Mouse (Mus musculus) left cerebral cortex, postnatal 4 days (tissue): Measurements from ENCODE around the gene BC048562. TPM values are rescaled to one million over a fixed set of nuclear protein-coding genes. Genes with fewer than 3 reads are reported as not detected.

Experiments
- DNase-seq: peaks from one replicate; pipeline ENCODE4 v3.0.0-alpha.2; 2022
- intact Hi-C: fragments of 180-260 bp; cut with DNase I; formaldehyde crosslinking; loops from one replicate; pipeline ENCODE4 v1.15.1; 2025
- total RNA-seq, 2 experiments: library from RNA; stranded (reverse); gene quantifications; 2 replicates each; pipeline ENCODE4 v1.2.3; 2021

BC048562 gene
- total RNA-seq, 2 experiments from 2014 or later, result not detected

- no peak for DNase-seq
- intact Hi-C loops, result no loop called here
Measured at GRCm38 (mm10) chr9:108494905-108495304, 58.6 kb downstream of the BC048562 start.

Other genes starting within 250 kb of the BC048562 start
- 10 to 100 TPM; 70.4 to 74.5 TPM for gene Bsn, start 246.1 kb upstream of the BC048562 start, total RNA-seq
- gene Dag1, start 172.5 kb upstream of the BC048562 start, total RNA-seq, result 100 to 1,000 TPM; 121 to 127 TPM
- gene Nicn1, start 146.1 kb upstream of the BC048562 start, total RNA-seq, result 100 to 1,000 TPM; 101 to 118 TPM
- 10 to 100 TPM; 25.0 to 26.7 TPM for gene Amt, start 139.6 kb upstream of the BC048562 start, total RNA-seq
- gene Rhoa, start 130.4 kb upstream of the BC048562 start, total RNA-seq, result 100 to 1,000 TPM; 191 to 205 TPM
- 10 to 100 TPM; 30.0 to 35.6 TPM for gene Tcta, start 130.3 kb upstream of the BC048562 start, total RNA-seq
- gene Gpx1, start 97.6 kb upstream of the BC048562 start, total RNA-seq, result 100 to 1,000 TPM; 113 to 116 TPM
- 100 to 1,000 TPM; 142 to 150 TPM for gene Usp4, start 88.6 kb upstream of the BC048562 start, total RNA-seq
- gene 1700102P08Rik, start 43.7 kb upstream of the BC048562 start, total RNA-seq, result 1 to 10 TPM; 3.6 to 4.9 TPM
- gene Ccdc36, start 8.0 kb upstream of the BC048562 start, total RNA-seq, result under 1 TPM in 1 of 2 experiments, not detected in 1; 0.42 TPM
- gene Ccdc71, start 24.0 kb downstream of the BC048562 start, total RNA-seq, result 10 to 100 TPM; 44.3 to 45.7 TPM
- gene Klhdc8b, start 25.1 kb downstream of the BC048562 start, total RNA-seq, result 10 to 100 TPM; 32.7 to 37.9 TPM
- 10 to 100 TPM; 29.2 to 29.9 TPM for gene Lamb2, start 43.3 kb downstream of the BC048562 start, total RNA-seq
- gene Usp19, start 54.1 kb downstream of the BC048562 start, total RNA-seq, result 100 to 1,000 TPM; 111 to 124 TPM
- 100 to 1,000 TPM in 1 of 2 experiments, 10 to 100 TPM in 1; 98.2 to 112 TPM for gene Qars, start 71.2 kb downstream of the BC048562 start, total RNA-seq
- gene Qrich1, start 80.3 kb downstream of the BC048562 start, total RNA-seq, result 100 to 1,000 TPM; 145 to 149 TPM
- 10 to 100 TPM; 85.7 to 86.1 TPM for gene Impdh2, start 123.8 kb downstream of the BC048562 start, total RNA-seq
- 10 to 100 TPM; 43.0 to 54.5 TPM for gene Ndufaf3, start 131.0 kb downstream of the BC048562 start, total RNA-seq
- gene Dalrd3, start 133.4 kb downstream of the BC048562 start, total RNA-seq, result 10 to 100 TPM; 78.2 to 86.6 TPM
- gene Wdr6, start 142.3 kb downstream of the BC048562 start, total RNA-seq, result 100 to 1,000 TPM; 233 to 289 TPM
- gene P4htm, start 161.2 kb downstream of the BC048562 start, total RNA-seq, result 10 to 100 TPM; 26.2 to 34.5 TPM
- 10 to 100 TPM; 58.3 to 59.6 TPM for gene Arih2, start 212.9 kb downstream of the BC048562 start, total RNA-seq
- gene Slc25a20, start 225.6 kb downstream of the BC048562 start, total RNA-seq, result 10 to 100 TPM; 17.9 to 18.9 TPM